Mouse (Mus musculus) kidney, postnatal 0 days (tissue): ENCODE results near the gene C1qtnf2. TPM values are rescaled to one million over a fixed set of nuclear protein-coding genes. Genes with fewer than 3 reads are reported as not detected.

Source experiments
- ATAC-seq: fragments of 200-750 bp; cut with Nextera tagmentation; replicated peaks from 2 replicates; pipeline ENCODE4 v1.8.0; 2017; ENCODE audit warnings: low read depth, moderate number of reproducible peaks, moderate TSS enrichment, moderate library complexity; ENCODE audit not compliant: low FRiP score
- DNase-seq: peaks from one replicate; pipeline ENCODE4 v3.0.0-alpha.2; 2016; ENCODE audit warnings: low spot score
- H3K27ac ChIP-seq: fragments of 300-500 bp; sonication (generic); 2 replicates; pipeline ENCODE4 v1.5.1; 2014; ENCODE audit warnings: mild to moderate bottlenecking
- H3K27me3 ChIP-seq: fragments of 300-500 bp; sonication (generic); 2 replicates; pipeline ENCODE4 v1.6.1; 2014; ENCODE audit warnings: low read length, mixed read lengths; ENCODE audit not compliant: insufficient read depth
- H3K36me3 ChIP-seq: fragments of 300-500 bp; sonication (generic); 2 replicates; pipeline ENCODE4 v1.6.1; 2014; ENCODE audit warnings: low read length, mixed read lengths; ENCODE audit not compliant: insufficient read depth
- H3K4me1 ChIP-seq: fragments of 300-500 bp; sonication (generic); replicated peaks from 2 replicates; pipeline ENCODE4 v1.6.1; 2014; ENCODE audit warnings: antibody characterized with exemption, low read length, mixed read lengths; ENCODE audit not compliant: insufficient read depth
- H3K4me2 ChIP-seq: fragments of 300-500 bp; sonication (generic); 2 replicates; pipeline ENCODE4 v1.6.1; 2014; ENCODE audit warnings: mild to moderate bottlenecking, low read length, moderate library complexity, mixed read lengths
- H3K4me3 ChIP-seq: fragments of 300-500 bp; sonication (generic); replicated peaks from 2 replicates; pipeline ENCODE4 v1.5.1; 2014; ENCODE audit warnings: low read depth, low read length
- H3K9ac ChIP-seq: fragments of 300-500 bp; sonication (generic); 2 replicates; pipeline ENCODE4 v1.6.1; 2014; ENCODE audit warnings: low read depth, low read length
- H3K9me3 ChIP-seq: fragments of 300-500 bp; sonication (generic); replicated peaks from 2 replicates; pipeline ENCODE4 v1.6.1; 2016; ENCODE audit warnings: low read length, inconsistent platforms, mixed read lengths
- CTCF ChIP-seq: IDR thresholded peaks from 2 replicates; pipeline ENCODE4 v1.5.1; 2016; ENCODE audit warnings: antibody characterized with exemption, low read depth, mild to moderate bottlenecking, moderate library complexity
- WGBS: fragments of 180-500 bp; shearing (Covaris S2); extraction: QIAGEN DNeasy Blood & Tissue Kit; methylation state at CpG from one replicate; pipeline ENCODE4 v1.1.7; 2014; 5-methylcytosine and 5-hydroxymethylcytosine counted together
- polyA plus RNA-seq: library from polyadenylated mRNA; unstranded; fragments of >200 nt; fragmentation: Nextera tagmentation; extraction: Ambion mirVana; gene quantifications from 2 replicates; pipeline ENCODE4 v1.2.1, GENCODE M21; 2015

C1qtnf2 gene
- polyA plus RNA-seq, 1 experiment from 2014 or later, result 28.0 TPM

- peak overlapping the region; percentile 82 for H3K9ac ChIP-seq
- peak overlapping the region; percentile 92 for H3K4me2 ChIP-seq
- no peaks in the 10 kb centered on the region for H3K4me1 ChIP-seq
- under 1% methylated on average over 24 of the region's 25 CpGs for WGBS
- peak overlapping the region; percentile 80 for H3K4me3 ChIP-seq
- peak overlapping the region; percentile 91 for H3K27ac ChIP-seq
- peak; percentile 59 for TF ChIP-seq CTCF
- ATAC-seq (peak; percentile 34), DNase-seq (peak; percentile 77)
- no peaks in the 10 kb centered on the region for H3K9me3 ChIP-seq
- no peaks in the 10 kb centered on the region for H3K27me3 ChIP-seq
- H3K36me3 ChIP-seq, result no peaks in the 10 kb centered on the region
Observed at GRCm38 (mm10) chr11:43528078-43528682, 54.1 kb downstream of the C1qtnf2 start.

- TF ChIP-seq CTCF, result peak; percentile 42; the same call in 1 of the 2 replicates
- H3K9me3 ChIP-seq, result no peaks in the 10 kb centered on the region
- peak within 1 kb of the TSS; percentile 82 for H3K9ac ChIP-seq
- peak within 1 kb of the TSS; percentile 92 for H3K4me2 ChIP-seq
- ATAC-seq (peak; percentile 84), DNase-seq (peak; percentile 80)
- peak within 1 kb of the TSS; percentile 80 for H3K4me3 ChIP-seq
- no peaks in the 10 kb centered on the region for H3K27me3 ChIP-seq
- H3K4me1 ChIP-seq, result no peaks in the 10 kb centered on the region
- H3K36me3 ChIP-seq, result no peaks in the 10 kb centered on the region
- H3K27ac ChIP-seq, result peak within 1 kb of the TSS; percentile 91
- under 1% methylated on average over 79 of the region's 79 CpGs for WGBS
Observed at GRCm38 (mm10) chr11:43528683-43529499, 54.8 kb downstream of the C1qtnf2 start, which contains the start of gene Ccnjl. Gene Ccnjl (plus strand): TSS chr11:43528784.

GRCm38 (mm10) chr11:43530043-43530442, 56.0 kb downstream of the C1qtnf2 start:
- ATAC-seq (no peak), DNase-seq (peak; percentile 56)
- peak overlapping the region; percentile 92 for H3K4me2 ChIP-seq
- H3K9me3 ChIP-seq, result no peaks in the 10 kb centered on the region
- no peak overlapping the region for H3K9ac ChIP-seq
- no peak for TF ChIP-seq CTCF
- 18% methylated on average over 3 of the region's 3 CpGs for WGBS
- H3K4me3 ChIP-seq, result peak overlapping the region; percentile 80
- H3K27ac ChIP-seq, result peak overlapping the region; percentile 6; the same call in 1 of the 2 replicates
- H3K4me1 ChIP-seq, result 0 out of 2 replicates have a peak, but pooled peaks cover 4% of the 10 kb centered on the region
- H3K36me3 ChIP-seq, result no peaks in the 10 kb centered on the region
- H3K27me3 ChIP-seq, result no peaks in the 10 kb centered on the region

GRCm38 (mm10) chr11:43531619-43532018, 57.5 kb downstream of the C1qtnf2 start:
- Histone ChIP-seq H3K27me3 (no peaks in the 10 kb centered on the region), H3K4me1 (0 out of 2 replicates have a peak, but pooled peaks cover 10% of the 10 kb centered on the region), H3K27ac (no peak overlapping the region), H3K36me3 (no peaks in the 10 kb centered on the region), H3K9ac (no peak overlapping the region), H3K4me3 (no peak overlapping the region), H3K4me2 (no peak overlapping the region), H3K9me3 (no peaks in the 10 kb centered on the region)
- ATAC-seq (no peak), DNase-seq (no peak)
- WGBS, result 56% methylated on average over 5 of the region's 5 CpGs
- TF ChIP-seq CTCF, result peak; percentile 54; the same call in 1 of the 2 replicates

GRCm38 (mm10) chr11:43537074-43537473, 63.0 kb downstream of the C1qtnf2 start:
- no peaks in the 10 kb centered on the region for H3K36me3 ChIP-seq
- 42% methylated on average over 6 of the region's 6 CpGs for WGBS
- peak; percentile 82 for ATAC-seq

GRCm38 (mm10) chr11:43539863-43540262, 65.8 kb downstream of the C1qtnf2 start:
- H3K4me2 ChIP-seq, result no peak overlapping the region
- H3K9me3 ChIP-seq, result no peaks in the 10 kb centered on the region
- no peak overlapping the region for H3K27ac ChIP-seq
- ATAC-seq, result no peak
- H3K36me3 ChIP-seq, result no peaks in the 10 kb centered on the region
- peak; percentile 63 for DNase-seq
- H3K4me1 ChIP-seq, result 0 out of 2 replicates have a peak, but pooled peaks cover 10% of the 10 kb centered on the region
- no peaks in the 10 kb centered on the region for H3K27me3 ChIP-seq
- 30% methylated on average over 6 of the region's 6 CpGs for WGBS
- H3K9ac ChIP-seq, result no peak overlapping the region
- no peak for TF ChIP-seq CTCF
- no peak overlapping the region for H3K4me3 ChIP-seq

More at GRCm38 (mm10) chr11:43537074-43537473, 63.0 kb downstream of the C1qtnf2 start:
- peak overlapping the region; percentile 44; the same call in 1 of the 2 replicates for H3K27ac ChIP-seq
- no peak overlapping the region for H3K9ac ChIP-seq
- H3K4me2 ChIP-seq, result no peak overlapping the region
- H3K9me3 ChIP-seq, result no peaks in the 10 kb centered on the region
- no peak for TF ChIP-seq CTCF
- no peaks in the 10 kb centered on the region for H3K27me3 ChIP-seq
- H3K4me3 ChIP-seq, result no peak overlapping the region
- peak; percentile 70 for DNase-seq
- H3K4me1 ChIP-seq, result 0 out of 2 replicates have a peak, but pooled peaks cover 14% of the 10 kb centered on the region

Other genes with a start within 250 kb of the C1qtnf2 start
- gene Pttg1, start 48.0 kb upstream of the C1qtnf2 start, polyA plus RNA-seq, result 170 and 180 TPM in 2 replicates
- gene Slu7, start 40.5 kb upstream of the C1qtnf2 start, polyA plus RNA-seq, result 62.6 and 64.0 TPM in 2 replicates
- 14.1 and 14.2 TPM in 2 replicates for gene Ccnjl, start 54.5 kb downstream of the C1qtnf2 start, polyA plus RNA-seq
- gene 4933415A04Rik, start 112.8 kb downstream of the C1qtnf2 start, polyA plus RNA-seq, result 3.8 and 4.6 TPM in 2 replicates
- 0.36 TPM in 1 of 2 replicates, not detected in the other for gene Fabp6, start 127.3 kb downstream of the C1qtnf2 start, polyA plus RNA-seq
- gene Pwwp2a, start 207.7 kb downstream of the C1qtnf2 start, polyA plus RNA-seq, result 23.0 and 23.2 TPM in 2 replicates